Mouse (Mus musculus): ENCODE data around the gene Ano7. TPM values are rescaled to one million over a fixed set of nuclear protein-coding genes. Genes with fewer than 3 reads are reported as not detected.

The Ano7 gene
- polyA plus RNA-seq (2015; fragmentation: Nextera tagmentation; extraction: Ambion mirVana) = 2.8 and 4.1 TPM in 2 replicates

DNA sequence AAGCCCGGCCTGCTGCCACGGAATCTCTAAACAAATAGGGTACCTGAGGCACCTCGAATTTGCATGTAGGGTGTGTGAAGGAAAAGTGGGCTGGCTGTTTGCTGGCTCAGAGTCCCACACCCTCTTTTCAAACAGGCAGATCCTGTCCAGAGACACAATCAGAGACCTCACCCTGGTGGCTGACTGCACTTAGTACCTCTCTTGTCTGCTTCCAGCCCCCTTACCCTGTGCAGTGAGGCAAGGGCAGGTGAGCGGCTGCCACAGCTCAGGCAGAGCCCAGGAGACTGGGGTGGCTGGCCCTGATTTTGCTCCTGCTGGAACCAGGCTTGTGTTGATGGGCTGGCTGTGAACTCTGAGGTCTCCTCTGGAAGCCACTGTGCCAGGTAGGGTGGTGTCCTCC, at the start of gene Ano7:
TSS of gene Ano7 (plus strand) at position 266 of the 400 bp plus-strand sequence.
- H3K36me3 ChIP-seq = no peaks in the 10 kb centered on the region
- H3K4me2 ChIP-seq = no peak within 1 kb of the TSS
- H3K4me1 ChIP-seq = no peaks in the 10 kb centered on the region
- H3K9ac ChIP-seq = no peak within 1 kb of the TSS
- 47% methylated on average over 4 of the region's 4 CpGs for WGBS
- H3K27me3 ChIP-seq = no peaks in the 10 kb centered on the region
- ATAC-seq (ENCODE audit: insufficient number of reproducible peaks, low FRiP score, low TSS enrichment, low read depth) = 0 out of 2 replicates have a peak, but pooled peaks have one; percentile 8
- H3K9me3 ChIP-seq = no peaks in the 10 kb centered on the region
- no peak within 1 kb of the TSS for H3K27ac ChIP-seq
- no peak within 1 kb of the TSS for H3K4me3 ChIP-seq

DNA sequence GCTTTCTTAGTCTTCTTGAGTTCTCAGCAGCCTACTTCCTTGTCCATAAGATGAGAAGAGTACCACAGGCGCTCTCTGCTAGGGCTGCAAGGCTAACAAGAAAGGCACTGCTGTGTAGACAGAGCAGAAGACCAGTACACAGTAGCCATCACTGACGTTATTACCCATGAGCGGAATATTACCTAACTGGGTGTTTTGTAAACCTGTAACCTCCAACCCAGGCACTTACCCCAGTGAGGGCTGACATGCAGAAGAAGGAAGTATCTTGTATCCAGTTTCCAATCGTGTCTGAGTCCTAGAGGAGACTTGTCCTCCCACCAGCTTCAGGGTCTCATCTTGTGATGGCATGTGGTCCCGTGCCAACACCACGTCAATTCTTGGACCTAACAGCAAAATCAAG, 49.8 kb upstream of the Ano7 start:
- 91% methylated on average over 6 of the region's 6 CpGs for WGBS
- H3K36me3 ChIP-seq = peaks cover 79% of the 10 kb centered on the region

DNA sequence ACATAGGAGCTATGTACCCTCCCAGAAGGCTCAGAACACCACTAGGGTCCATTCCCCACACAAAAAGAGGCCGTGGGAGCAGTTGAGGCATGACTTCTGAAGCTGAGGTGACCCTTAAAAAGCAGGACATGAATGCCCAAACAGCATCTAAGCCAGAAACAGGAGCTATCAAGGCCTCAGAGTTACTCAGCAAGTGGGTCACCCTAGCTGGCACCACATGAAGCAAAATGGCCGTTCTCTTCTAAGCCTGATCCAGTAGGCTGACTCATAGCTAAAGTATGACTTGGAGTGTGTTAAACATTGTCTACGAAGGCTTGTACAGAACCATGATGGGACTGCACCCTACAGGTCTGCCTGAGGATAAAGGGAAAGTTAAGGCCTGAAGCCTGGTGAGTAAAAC, 47.3 kb upstream of the Ano7 start:
- no peaks in the 10 kb centered on the region for H3K9me3 ChIP-seq
- no peaks in the 10 kb centered on the region for H3K4me1 ChIP-seq
- WGBS = 89% methylated on average over 3 of the region's 3 CpGs
- H3K4me3 ChIP-seq = no peak overlapping the region
- no peak overlapping the region for H3K27ac ChIP-seq
- peaks cover 67% of the 10 kb centered on the region for H3K36me3 ChIP-seq
- no peak overlapping the region for H3K4me2 ChIP-seq
- no peak for ATAC-seq (ENCODE audit: insufficient number of reproducible peaks, low FRiP score, low TSS enrichment, low read depth)
- no peak overlapping the region for H3K9ac ChIP-seq
- no peaks in the 10 kb centered on the region for H3K27me3 ChIP-seq

More for the DNA sequence above, 49.8 kb upstream of the Ano7 start:
- no peaks in the 10 kb centered on the region for H3K9me3 ChIP-seq
- H3K4me1 ChIP-seq = no peaks in the 10 kb centered on the region
- no peaks in the 10 kb centered on the region for H3K27me3 ChIP-seq
- H3K4me2 ChIP-seq = no peak overlapping the region
- H3K9ac ChIP-seq = no peak overlapping the region
- no peak overlapping the region for H3K4me3 ChIP-seq
- no peak overlapping the region for H3K27ac ChIP-seq
- ATAC-seq (ENCODE audit: insufficient number of reproducible peaks, low FRiP score, low TSS enrichment, low read depth) = no peak

DNA sequence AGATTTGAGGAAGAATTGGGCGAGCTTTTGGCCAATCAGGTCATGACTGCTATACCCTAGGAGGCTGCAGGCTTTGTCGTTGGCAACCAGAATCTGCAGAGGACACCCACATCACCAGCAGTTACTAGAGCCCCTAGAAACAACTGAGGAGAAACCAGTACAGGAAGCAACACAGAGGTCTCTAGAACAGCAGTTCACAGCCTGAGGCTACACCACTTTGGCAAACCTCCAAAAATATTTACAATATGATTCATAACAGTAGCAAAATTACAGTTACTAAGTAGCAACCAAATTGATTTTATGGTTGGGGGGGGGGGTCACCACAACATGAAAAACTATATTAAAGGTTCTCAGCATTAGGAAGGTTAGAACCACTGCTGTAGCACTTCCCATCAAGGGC, 39.1 kb upstream of the Ano7 start:
- 69% methylated on average over 2 of the region's 2 CpGs for WGBS
- no peaks in the 10 kb centered on the region for H3K27me3 ChIP-seq
- no peak overlapping the region for H3K27ac ChIP-seq
- H3K4me3 ChIP-seq = no peak overlapping the region
- H3K9ac ChIP-seq = no peak overlapping the region
- H3K9me3 ChIP-seq = no peaks in the 10 kb centered on the region
- H3K4me2 ChIP-seq = no peak overlapping the region
- H3K36me3 ChIP-seq = peaks cover 47% of the 10 kb centered on the region
- no peak for ATAC-seq (ENCODE audit: insufficient number of reproducible peaks, low FRiP score, low TSS enrichment, low read depth)
- no peaks in the 10 kb centered on the region for H3K4me1 ChIP-seq

DNA sequence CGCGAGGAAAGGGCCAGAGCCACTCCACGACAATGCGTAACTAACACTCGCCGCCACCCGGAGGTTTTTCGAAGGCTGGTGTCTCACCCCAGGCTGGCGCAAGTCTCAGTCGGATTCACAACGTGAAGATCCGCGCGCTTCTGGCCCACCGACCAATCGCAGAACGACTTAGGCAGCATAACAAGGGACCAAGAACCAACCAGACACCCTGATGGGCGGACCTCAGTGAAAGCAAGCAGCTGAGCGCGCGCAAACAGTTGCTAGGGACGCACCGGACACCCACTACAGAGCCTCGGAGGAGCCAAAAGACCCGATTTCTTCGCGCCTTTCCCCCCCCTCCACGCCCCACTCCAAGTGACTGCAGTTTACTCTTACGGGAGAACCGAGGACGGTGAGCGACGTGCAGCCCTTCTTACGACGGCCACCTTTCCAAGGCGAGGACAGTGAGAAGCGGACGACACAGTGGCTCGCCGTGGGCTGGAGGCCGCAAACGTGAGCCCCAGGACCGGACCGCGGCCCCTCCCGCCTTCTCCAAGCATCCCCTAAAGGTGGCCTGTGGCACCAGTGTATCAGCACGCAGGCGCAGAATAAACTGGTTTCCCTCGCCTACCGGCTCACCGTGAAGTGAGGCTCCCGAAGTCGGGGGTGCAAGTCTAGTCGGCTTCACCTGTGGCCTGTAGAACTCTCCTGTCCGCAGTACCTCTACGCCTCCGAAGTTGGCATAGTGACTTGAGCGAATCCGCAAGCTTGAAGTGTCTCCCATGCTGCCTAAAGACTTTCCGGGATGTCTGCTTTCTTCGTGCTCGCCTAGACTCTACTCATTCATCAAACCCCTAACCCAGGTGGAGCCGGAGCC, 30.9 kb upstream of the Ano7 start, which contains the start of the genes Ppp1r7 and Pask:
TSS of gene Ppp1r7 (plus strand) at position 207 of the 856 bp plus-strand sequence.
TSS of gene Pask (minus strand) at position 835 of the 856 bp plus-strand sequence.
- Histone ChIP-seq H3K27me3 (no peaks in the 10 kb centered on the region), H3K36me3 (peaks cover 13% of the 10 kb centered on the region), H3K4me1 (peaks cover 14% of the 10 kb centered on the region), H3K4me3 (peak within 1 kb of the TSS; percentile 98), H3K4me2 (peak within 1 kb of the TSS; percentile 84), H3K9me3 (no peaks in the 10 kb centered on the region), H3K9ac (peak within 1 kb of the TSS; percentile 87), H3K27ac (peak within 1 kb of the TSS; percentile 79)
- under 1% methylated on average over 63 of the region's 63 CpGs for WGBS
- ATAC-seq (ENCODE audit: insufficient number of reproducible peaks, low FRiP score, low TSS enrichment, low read depth) = peak; percentile 97

DNA sequence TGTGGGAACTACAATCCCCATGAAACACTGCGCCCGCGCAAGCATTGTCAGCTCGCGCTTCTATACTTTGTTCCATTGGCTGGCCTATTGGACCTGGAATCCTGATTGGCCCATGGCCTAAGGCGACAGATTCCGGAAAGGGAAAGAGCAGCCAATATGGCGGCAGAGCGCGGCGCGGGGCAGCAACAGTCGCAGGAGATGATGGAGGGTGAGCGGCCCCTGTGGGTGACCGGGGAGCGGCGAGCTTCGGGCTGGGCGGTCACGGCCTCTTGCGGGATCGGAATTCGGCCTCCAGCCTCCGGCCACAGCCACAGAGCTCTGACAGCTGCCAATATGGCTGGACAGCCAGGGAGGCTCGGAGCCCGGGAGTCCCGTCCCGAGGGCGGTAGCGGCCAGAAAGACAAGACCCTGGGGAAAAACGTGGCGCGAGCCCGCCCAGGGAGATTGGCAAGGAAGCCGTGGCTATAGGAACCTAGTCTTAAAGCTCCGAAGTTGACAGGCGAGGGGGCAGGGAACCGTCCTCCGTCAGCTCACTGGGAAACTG, 30.2 kb upstream of the Ano7 start:
- Histone ChIP-seq H3K4me1 (peaks cover 14% of the 10 kb centered on the region), H3K27ac (peak overlapping the region; percentile 79), H3K27me3 (no peaks in the 10 kb centered on the region), H3K4me2 (peak overlapping the region; percentile 84), H3K36me3 (peaks cover 20% of the 10 kb centered on the region), H3K4me3 (peak overlapping the region; percentile 98), H3K9ac (peak overlapping the region; percentile 87), H3K9me3 (no peaks in the 10 kb centered on the region)
- WGBS = 0% methylated on average over 39 of the region's 39 CpGs
- ATAC-seq (ENCODE audit: insufficient number of reproducible peaks, low FRiP score, low TSS enrichment, low read depth) = peak; percentile 92

DNA sequence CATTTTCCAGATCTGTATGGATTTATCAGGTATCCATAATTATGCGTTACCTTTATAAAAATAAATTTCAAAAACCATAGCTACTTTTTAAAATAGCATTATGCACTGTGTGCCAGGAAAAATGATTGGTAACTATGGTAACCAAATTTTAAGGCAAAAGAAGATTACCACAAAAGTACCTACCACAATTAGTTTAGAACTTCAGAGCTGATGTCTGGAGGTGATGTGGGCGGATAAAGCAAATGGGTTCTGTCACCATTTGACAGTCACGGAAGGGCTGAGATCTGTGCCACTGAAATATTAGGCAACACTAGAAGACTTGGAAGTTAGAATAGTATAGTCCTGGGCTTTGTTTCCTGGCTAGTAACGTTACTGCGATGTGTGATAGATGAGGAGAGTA, 26.6 kb upstream of the Ano7 start:
- Histone ChIP-seq H3K27me3 (no peaks in the 10 kb centered on the region), H3K4me2 (no peak overlapping the region)

DNA sequence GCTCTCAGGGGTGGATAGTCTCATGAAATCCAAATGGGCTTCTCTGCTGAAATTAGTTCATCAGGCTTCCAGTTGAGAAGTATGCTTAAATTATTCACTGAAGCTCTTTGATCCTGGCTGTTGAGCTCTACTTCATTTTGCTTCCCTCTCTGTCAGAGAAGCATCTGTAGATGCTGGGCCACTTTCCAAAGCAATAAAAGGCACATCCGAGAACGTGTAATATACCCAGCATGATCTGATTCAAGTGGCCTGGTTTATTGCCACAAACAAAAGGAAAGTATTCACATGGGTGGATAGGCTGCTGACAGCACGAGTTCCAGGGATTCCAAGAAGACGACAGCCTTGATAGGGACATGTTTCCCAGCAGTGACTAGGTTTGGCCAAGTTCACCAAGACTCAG, 24.0 kb upstream of the Ano7 start:
- Histone ChIP-seq H3K9ac (no peak overlapping the region), H3K4me1 (peaks cover under 1% of the 10 kb centered on the region), H3K27ac (no peak overlapping the region), H3K27me3 (no peaks in the 10 kb centered on the region), H3K36me3 (peaks cover 65% of the 10 kb centered on the region), H3K4me3 (no peak overlapping the region), H3K9me3 (no peaks in the 10 kb centered on the region), H3K4me2 (no peak overlapping the region)
- WGBS = 49% methylated on average over 4 of the region's 4 CpGs
- ATAC-seq (ENCODE audit: insufficient number of reproducible peaks, low FRiP score, low TSS enrichment, low read depth) = no peak

More for the DNA sequence above, 26.6 kb upstream of the Ano7 start:
- no peak for ATAC-seq (ENCODE audit: insufficient number of reproducible peaks, low FRiP score, low TSS enrichment, low read depth)
- Histone ChIP-seq H3K27ac (no peak overlapping the region), H3K4me1 (peaks cover 8% of the 10 kb centered on the region), H3K9ac (no peak overlapping the region), H3K36me3 (peaks cover 43% of the 10 kb centered on the region), H3K9me3 (no peaks in the 10 kb centered on the region), H3K4me3 (no peak overlapping the region)
- 92% methylated on average over 5 of the region's 5 CpGs for WGBS

DNA sequence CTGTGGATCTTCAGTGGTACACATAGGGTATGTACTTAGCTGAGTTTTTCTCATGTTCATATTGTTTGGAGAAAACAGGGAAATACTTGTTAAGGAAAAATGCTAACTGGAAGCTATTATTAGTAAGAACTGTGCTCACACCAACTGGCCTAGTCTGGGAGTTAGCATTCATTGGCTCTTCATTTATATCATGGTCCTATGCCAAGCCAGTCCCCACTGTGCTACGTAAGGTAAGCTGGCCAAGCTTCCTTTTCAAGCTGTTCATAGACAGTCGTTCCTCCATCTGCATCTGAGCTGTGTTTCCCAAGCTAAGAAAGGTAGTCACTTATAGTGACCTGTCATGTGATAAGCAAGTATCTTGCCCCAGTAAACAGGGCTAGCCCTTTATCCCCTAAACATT, 21.0 kb upstream of the Ano7 start:
- no peak overlapping the region for H3K4me2 ChIP-seq
- H3K9ac ChIP-seq = no peak overlapping the region
- H3K4me1 ChIP-seq = no peaks in the 10 kb centered on the region
- 83% methylated on average over 2 of the region's 2 CpGs for WGBS
- H3K36me3 ChIP-seq = peaks cover 79% of the 10 kb centered on the region
- no peak for ATAC-seq (ENCODE audit: insufficient number of reproducible peaks, low FRiP score, low TSS enrichment, low read depth)
- H3K9me3 ChIP-seq = no peaks in the 10 kb centered on the region
- H3K4me3 ChIP-seq = no peak overlapping the region
- no peak overlapping the region for H3K27ac ChIP-seq
- no peaks in the 10 kb centered on the region for H3K27me3 ChIP-seq

DNA sequence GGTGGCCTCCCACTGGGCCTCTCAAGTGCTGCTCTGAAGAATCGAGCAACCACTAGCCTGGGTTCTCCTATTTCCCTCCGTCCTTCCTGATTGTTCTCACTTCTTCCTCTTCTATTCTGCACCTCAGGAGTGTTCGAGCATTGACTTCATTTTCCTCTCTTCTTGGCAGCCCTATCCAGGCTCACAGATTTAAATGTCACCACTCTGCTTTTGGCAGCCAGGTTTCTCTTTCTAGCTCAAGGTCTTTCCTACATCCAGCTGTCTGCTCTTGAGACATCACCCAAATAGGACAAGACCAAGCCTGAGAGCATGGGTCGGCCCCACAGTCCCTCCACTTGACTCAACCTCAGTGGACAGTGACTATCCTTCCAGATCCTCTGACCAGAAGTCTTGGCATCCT, 11.1 kb upstream of the Ano7 start:
- no peak overlapping the region for H3K27ac ChIP-seq
- H3K36me3 ChIP-seq = peaks cover 82% of the 10 kb centered on the region
- H3K4me1 ChIP-seq = no peaks in the 10 kb centered on the region
- no peak overlapping the region for H3K4me2 ChIP-seq
- no peak overlapping the region for H3K4me3 ChIP-seq
- 84% methylated on average over 4 of the region's 4 CpGs for WGBS
- ATAC-seq (ENCODE audit: insufficient number of reproducible peaks, low FRiP score, low TSS enrichment, low read depth) = no peak
- H3K27me3 ChIP-seq = no peaks in the 10 kb centered on the region
- no peaks in the 10 kb centered on the region for H3K9me3 ChIP-seq
- H3K9ac ChIP-seq = no peak overlapping the region

DNA sequence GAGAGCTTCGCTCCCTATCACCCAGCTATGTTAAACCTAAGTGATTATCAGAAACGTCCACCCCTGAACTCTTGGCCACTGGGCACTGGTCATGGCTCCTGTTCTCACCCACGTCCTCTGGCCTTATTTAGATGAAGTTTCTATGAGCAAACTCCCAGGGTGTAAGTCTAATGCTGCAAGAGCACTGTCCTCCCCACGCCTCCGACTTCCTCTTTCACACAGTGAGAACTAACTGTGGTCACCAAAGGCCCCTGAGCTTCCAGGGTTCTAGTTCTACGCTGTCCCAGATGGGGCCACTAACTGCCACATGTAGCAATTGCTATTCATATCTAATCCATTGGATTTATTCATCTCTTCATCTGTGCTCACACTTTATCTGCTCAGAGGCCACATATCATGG, 8.1 kb upstream of the Ano7 start:
- H3K4me1 ChIP-seq = no peaks in the 10 kb centered on the region
- 91% methylated on average over 6 of the region's 6 CpGs for WGBS
- H3K27ac ChIP-seq = no peak overlapping the region
- ATAC-seq (ENCODE audit: insufficient number of reproducible peaks, low FRiP score, low TSS enrichment, low read depth) = no peak
- no peak overlapping the region for H3K9ac ChIP-seq
- H3K4me2 ChIP-seq = no peak overlapping the region
- no peak overlapping the region for H3K4me3 ChIP-seq
- peaks cover 61% of the 10 kb centered on the region for H3K36me3 ChIP-seq
- H3K9me3 ChIP-seq = no peaks in the 10 kb centered on the region
- no peaks in the 10 kb centered on the region for H3K27me3 ChIP-seq

DNA sequence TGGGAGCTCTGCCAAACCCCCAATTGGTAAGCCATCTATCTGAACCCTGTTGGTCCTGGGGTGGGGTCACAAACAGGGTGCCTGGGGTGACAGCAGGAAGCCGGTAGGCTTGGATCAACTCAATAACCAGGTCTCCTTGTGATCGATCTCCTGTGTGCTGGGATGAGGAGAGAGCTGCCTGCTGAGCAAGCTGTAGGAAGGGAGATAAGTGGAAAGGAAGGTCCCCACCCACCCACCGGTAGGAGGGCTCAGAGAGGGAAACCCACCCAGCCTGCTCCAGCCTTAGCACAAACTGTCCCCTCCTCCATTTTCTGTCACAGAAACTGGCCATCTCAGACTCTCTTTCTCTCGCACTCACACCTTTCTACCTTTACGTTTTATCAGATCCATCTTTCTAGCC, 3.6 kb downstream of the Ano7 start:
- ATAC-seq (ENCODE audit: insufficient number of reproducible peaks, low FRiP score, low TSS enrichment, low read depth) = no peak
- Histone ChIP-seq H3K27ac (no peak overlapping the region), H3K4me2 (no peak overlapping the region), H3K9ac (no peak overlapping the region), H3K27me3 (no peaks in the 10 kb centered on the region), H3K4me3 (no peak overlapping the region), H3K9me3 (no peaks in the 10 kb centered on the region), H3K36me3 (no peaks in the 10 kb centered on the region), H3K4me1 (no peaks in the 10 kb centered on the region)
- 66% methylated on average over 5 of the region's 5 CpGs for WGBS
